Mouse (Mus musculus) testis, adult 2 months (tissue): Measurements from ENCODE around the gene Syvn1.

Experiments
- CTCF ChIP-seq: fragments of 200-500 bp; IDR thresholded peaks from 2 replicates; pipeline ENCODE4 v1.5.1; 2012; ENCODE audit warnings: low read depth, mild to moderate bottlenecking, inconsistent platforms, low read length, moderate library complexity; ENCODE audit not compliant: control insufficient read depth, insufficient read depth, insufficient replicate concordance
- POLR2A ChIP-seq: fragments of 200-500 bp; IDR thresholded peaks from 2 replicates; pipeline ENCODE4 v1.6.1; 2012; ENCODE audit warnings: low read depth, mild to moderate bottlenecking, inconsistent platforms, low read length, moderate library complexity; ENCODE audit not compliant: control insufficient read depth

GRCm38 (mm10) chr19:6047154-6047898 is 950 bp downstream of the Syvn1 start:
- TF ChIP-seq POLR2A (no peak), CTCF (no peak)
